Mouse (Mus musculus): ENCODE measurements around the gene Igfbp6.

Gene Igfbp6

GRCm38 (mm10) chr15:102144274-102144711 lies at the start of gene Igfbp6:
TSS of gene Igfbp6 (plus strand) at chr15:102144362.
- DNase-seq: no peak

DNA sequence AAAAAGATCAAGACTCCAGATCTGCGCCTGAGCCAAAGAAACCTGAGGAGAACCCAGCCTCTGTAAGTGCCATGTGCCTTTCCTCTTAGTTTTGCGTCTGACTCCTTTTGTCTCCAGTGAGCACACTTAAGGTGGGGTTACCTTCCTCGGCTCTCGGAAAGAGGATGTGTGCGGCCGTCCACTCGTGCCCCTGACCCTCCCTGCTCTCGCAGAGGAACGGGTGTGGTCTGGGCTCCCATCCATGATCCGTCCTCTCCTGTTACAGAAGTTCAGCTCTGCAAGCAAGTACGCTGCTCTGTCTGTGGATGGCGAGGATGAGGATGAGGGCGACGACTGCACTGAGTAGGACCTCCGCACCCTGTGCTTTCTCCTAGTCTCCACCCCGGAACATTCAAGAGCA lies 49.2 kb upstream of the Igfbp6 start:
- DNase-seq: no peak

GRCm38 (mm10) chr15:102097147-102097915 lies 46.8 kb upstream of the Igfbp6 start:
- no peak for DNase-seq

GRCm38 (mm10) chr15:102097991-102098555 lies 46.1 kb upstream of the Igfbp6 start:
- no peak for DNase-seq

DNA sequence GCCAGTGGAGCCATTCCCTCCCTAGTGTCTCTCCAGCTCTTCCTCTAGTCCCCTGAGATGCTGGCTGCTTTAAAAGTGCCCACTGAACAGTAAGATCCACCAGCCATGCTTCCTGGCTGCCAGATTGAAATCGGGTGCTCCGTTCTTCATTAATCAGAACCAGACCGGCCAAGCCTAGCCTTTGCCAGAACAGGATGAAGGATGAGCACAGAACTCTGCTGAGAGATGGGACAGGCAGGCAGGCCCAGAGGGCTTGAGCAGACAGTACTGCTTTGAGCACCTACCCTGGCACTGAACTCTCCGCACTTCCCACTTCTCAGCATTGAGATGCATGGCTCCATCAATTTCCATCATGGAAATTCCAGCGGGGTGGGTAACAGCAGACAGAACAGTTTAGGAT lies 44.9 kb upstream of the Igfbp6 start:
- no peak for DNase-seq

- no peak for DNase-seq
Observed at GRCm38 (mm10) chr15:102099771-102100160, 44.4 kb upstream of the Igfbp6 start.

DNA sequence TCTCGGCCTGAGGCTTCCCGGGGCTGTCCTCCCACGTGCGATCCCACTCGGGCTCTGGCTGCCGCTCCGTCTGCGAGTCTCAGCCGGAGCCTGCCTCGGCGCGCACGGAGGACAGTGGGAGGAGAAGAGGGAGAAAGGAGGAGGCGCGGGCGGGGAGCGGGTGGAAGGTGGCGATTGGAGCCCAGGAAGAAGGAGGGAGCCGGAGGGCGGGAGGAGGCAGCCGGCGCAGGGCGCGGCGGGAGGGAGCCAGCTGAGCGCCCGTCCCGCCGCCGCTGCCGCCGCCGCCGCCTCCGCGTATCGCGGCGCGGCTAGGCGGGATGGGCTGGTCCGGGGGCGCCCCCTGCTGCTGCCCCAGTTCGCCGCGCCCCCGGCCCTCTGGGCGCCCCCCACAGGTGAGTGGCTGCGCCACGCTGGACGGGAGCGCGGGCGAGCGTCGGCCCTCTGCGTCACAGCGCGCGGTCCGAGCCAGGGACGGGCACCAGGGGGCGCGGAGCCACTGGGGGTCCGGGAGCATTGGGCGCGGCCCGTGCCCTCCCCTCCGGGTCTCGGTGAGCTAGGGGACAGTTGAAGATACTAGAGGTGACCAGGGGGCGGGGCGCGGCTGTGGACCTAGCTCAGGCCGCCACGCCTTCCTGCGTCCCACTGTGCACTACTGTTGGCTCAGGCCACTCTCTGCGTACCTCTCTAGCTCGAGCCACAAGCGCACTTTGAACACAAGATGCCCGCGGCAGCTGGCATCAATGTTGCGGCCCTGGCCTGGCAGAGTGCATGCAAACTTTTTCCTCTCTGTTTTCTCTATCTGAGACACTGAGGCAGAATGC lies 43.8 kb upstream of the Igfbp6 start, which contains the start of gene Tns2:
Gene Tns2 (plus strand): TSS at position 253 of the 821 bp plus-strand sequence.
- DNase-seq: peak; percentile 94 to 95

- DNase-seq: peak in 1 of 2 experiments; percentile 73
Observed at GRCm38 (mm10) chr15:102100996-102101671, 43.0 kb upstream of the Igfbp6 start.

DNA sequence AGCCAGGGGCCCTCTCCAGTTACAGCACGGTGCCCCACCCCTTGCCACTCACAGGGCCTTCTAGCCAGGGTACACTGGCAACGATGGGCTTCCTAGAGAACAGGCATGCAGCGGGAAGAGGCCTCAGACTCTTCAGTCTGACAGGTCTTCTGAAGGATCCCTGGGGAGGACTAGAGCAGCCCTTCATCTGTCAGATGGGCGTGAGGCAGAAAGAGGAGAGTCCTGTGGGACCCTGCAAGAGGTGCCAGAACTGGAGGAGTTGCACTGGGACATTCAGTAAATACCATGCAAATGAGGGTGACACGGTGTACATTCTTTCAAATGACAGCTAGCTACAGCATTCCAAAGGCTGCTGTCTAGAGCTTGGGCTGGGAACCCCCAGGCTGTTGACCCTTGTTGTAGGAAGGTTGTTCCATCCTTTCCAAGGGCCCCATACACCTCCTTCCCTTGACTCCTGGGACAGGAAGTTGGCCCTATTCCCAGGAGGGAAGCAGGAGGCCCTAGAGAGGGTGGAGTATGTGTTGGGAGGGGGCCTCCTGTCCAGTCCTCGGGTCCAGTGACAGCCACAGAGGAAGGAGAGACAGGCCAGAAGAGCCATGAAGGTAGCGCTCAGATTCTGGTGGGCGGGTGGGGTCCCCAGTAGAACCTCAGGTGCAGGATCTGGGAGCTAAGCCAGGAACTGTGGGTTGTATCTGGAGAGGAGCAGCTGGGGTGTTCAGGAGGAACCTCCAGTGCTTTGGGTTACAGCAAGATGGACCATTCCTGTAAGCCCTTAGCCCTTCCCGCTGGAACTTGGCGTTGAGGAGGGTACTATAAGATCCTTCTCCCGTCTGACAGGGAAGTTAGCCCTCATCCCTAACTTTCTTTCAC lies 42.3 kb upstream of the Igfbp6 start:
- peak; percentile 79 to 92 for DNase-seq

GRCm38 (mm10) chr15:102102548-102103121 lies 41.5 kb upstream of the Igfbp6 start:
- peak; percentile 84 for DNase-seq

DNA sequence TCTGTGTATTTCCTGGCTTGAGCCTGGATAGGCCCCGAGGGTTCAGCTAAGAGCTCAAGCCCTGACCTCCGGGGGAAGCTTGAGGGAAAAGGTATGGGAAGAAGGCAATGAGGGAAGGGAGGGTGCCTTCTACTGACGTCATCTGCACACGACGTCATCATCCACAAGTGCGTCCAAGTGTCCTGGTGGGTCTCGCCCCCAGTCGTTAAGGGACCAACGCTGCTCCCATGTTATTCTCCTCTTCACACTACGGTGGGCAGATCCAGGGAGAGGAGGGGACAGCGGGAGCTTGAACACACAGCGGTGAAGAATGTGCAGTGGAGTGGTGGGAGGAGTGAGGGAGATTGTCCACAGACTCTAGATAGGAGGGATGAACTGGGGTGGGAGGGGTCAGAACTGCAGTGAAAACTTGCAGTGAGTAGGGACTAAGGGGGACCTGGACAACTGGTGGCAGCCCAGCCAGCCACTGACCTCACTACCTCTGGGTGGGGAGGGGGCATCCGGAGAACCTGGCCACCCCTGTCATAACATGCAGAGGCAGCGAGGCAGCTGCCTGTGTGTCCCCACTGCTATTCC lies 40.7 kb upstream of the Igfbp6 start:
- DNase-seq: peak; percentile 57 to 73

- peak; percentile 94 to 98 for DNase-seq
Observed at GRCm38 (mm10) chr15:102103947-102104555, 40.1 kb upstream of the Igfbp6 start.

GRCm38 (mm10) chr15:102105360-102105759 lies 38.8 kb upstream of the Igfbp6 start:
- peak; percentile 88 to 90 for DNase-seq

GRCm38 (mm10) chr15:102105764-102106730 lies 38.1 kb upstream of the Igfbp6 start:
- DNase-seq: peak; percentile 68 to 69

DNA sequence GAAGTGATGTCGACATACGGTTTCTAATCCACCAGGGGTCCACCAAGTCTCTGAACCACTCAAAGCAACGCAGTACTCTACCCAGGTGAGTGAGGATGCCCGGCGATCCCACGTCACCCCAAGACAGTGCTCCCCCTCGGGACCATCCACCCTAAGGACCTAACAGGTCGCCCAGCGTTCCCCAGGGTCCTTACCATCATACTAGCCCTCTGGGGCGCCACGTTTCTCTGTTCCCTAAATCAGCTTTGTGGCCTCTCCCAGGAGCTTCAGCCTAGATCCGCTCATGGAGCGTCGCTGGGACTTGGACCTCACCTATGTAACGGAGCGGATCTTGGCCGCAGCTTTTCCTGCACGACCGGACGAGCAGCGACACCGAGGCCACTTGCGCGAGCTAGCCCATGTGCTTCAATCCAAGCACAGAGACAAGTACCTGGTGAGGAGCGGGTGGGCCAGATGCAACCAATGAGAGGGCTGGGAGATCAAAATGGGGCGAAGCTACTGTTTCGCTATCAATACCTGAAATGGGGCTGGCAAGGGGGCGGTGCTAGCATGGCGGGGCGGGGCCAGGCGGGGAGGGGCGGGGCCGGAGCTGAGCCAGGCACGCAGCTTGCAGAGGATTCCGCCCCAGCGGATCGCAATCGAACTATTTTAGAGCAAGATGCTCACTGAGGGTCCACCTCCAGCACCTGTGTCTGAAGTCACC lies 37.3 kb upstream of the Igfbp6 start:
- peak in 1 of 2 experiments; percentile 54 for DNase-seq

- peak; percentile 57 to 84 for DNase-seq
Observed at GRCm38 (mm10) chr15:102107689-102108573, 36.2 kb upstream of the Igfbp6 start.

Data from kidney, postnatal 36 days (tissue).